Mouse (Mus musculus) kidney, postnatal 36 days (tissue): ENCODE results near the gene Olfr1052.
"Not testable (repeated sequence)": the region's sequence is repeated elsewhere in the genome, so short reads cannot be mapped to it uniquely, and the experiment has no call there.

Source experiments
- DNase-seq, 2 experiments: peaks; one replicate each; pipeline ENCODE4 v3.0.0; 2021 to 2022; ENCODE audit warnings: mixed read lengths in 2 of 2

The Olfr1052 gene

GRCm38 (mm10) chr2:86292155-86292554 lies at the start of gene Olfr1052:
TSS of gene Olfr1052 (plus strand) at chr2:86292455.
- DNase-seq, result no peak

- not testable (repeated sequence) for DNase-seq
Observed at GRCm38 (mm10) chr2:86258228-86258627, 34.0 kb upstream of the Olfr1052 start, which contains the start of gene Olfr1049. TSS of gene Olfr1049 (minus strand) at chr2:86258328.

GRCm38 (mm10) chr2:86278988-86279387 lies 13.3 kb upstream of the Olfr1052 start, which contains the start of gene Olfr1051:
TSS of gene Olfr1051 (minus strand) at chr2:86279088.
- not testable (repeated sequence) for DNase-seq

- no peak for DNase-seq
Observed at GRCm38 (mm10) chr2:86315184-86315583, 22.9 kb downstream of the Olfr1052 start, which contains the start of gene Olfr1053. TSS of gene Olfr1053 (minus strand) at chr2:86315284.

GRCm38 (mm10) chr2:86335333-86335732 lies 43.1 kb downstream of the Olfr1052 start, which contains the start of gene Olfr1054:
TSS of gene Olfr1054 (minus strand) at chr2:86335433.
- DNase-seq, result no peak
